Mouse (Mus musculus): ENCODE measurements at regions not wholly inside any gene's neighbourhood (a gene's known extent, or its start where the extent isn't known, plus 50 kb on each side); places are given as distances from the start of the nearest gene placed in this dataset.

GRCm38 (mm10) chr6:22493632-22494260 is 137.7 kb upstream of the Fam3c start:
- TF ChIP-seq CTCF (IDR thresholded peaks at IDR 0.05; ENCODE audit: control insufficient read depth, insufficient read depth, insufficient replicate concordance, low read depth, low read length) (no peak; the same call in 1 of the 2 replicates), POLR2A (IDR thresholded peaks at IDR 0.05; ENCODE audit: control insufficient read depth, low read depth, low read length) (no peak)

Measured in testis, adult 2 months (tissue).